Comparison of ENCODE assay signal across 7 mouse cellular contexts in genomic region chr17:35232043-35232442, GRCm38 (mm10). TPM values are rescaled to one million over a fixed set of nuclear protein-coding genes. Genes with fewer than 3 reads are reported as not detected.
DNase-seq lines count a peak whose midpoint lies in the region; ATAC-seq lines count a peak whose summit lies in the region.

No protein-coding gene starts in this region.

- H3K9ac ChIP-seq in intestine, embryonic 16.5 days (ENCODE audit: low read depth, low read length): no peak overlapping the region
- H3K9ac ChIP-seq in limb, embryonic 12.5 days (replicated peaks): no peak overlapping the region; the same call in 1 of the 2 replicates
- no peak overlapping the region; the same call in 1 of the 2 replicates for H3K9ac ChIP-seq in midbrain, embryonic 14.5 days (replicated peaks; ENCODE audit: low read length)

- H3K4me2 ChIP-seq in intestine, embryonic 16.5 days (ENCODE audit: low read depth, low read length): peak overlapping the region; percentile 20; the same call in 1 of the 2 replicates
- peak overlapping the region; percentile 16; the same call in 1 of the 2 replicates for H3K4me2 ChIP-seq in limb, embryonic 12.5 days
- H3K4me2 ChIP-seq in midbrain, embryonic 14.5 days (ENCODE audit: low read length): peak overlapping the region; percentile 32; the same call in 1 of the 2 replicates

- peak; percentile 80 for DNase-seq in adipocyte (ENCODE audit: low spot score)
- peak; percentile 92 to 96 for DNase-seq in cerebellum, postnatal 10 days
- DNase-seq in gastrocnemius, postnatal 25 days: peak; percentile 65
- DNase-seq in midbrain, embryonic 14.5 days: peak; percentile 93
- DNase-seq in spleen, postnatal 14 days (ENCODE audit: low spot score in 2 of 2): peak; percentile 77 to 86

- no peak overlapping the region for H3K4me3 ChIP-seq in intestine, embryonic 16.5 days (ENCODE audit: low read length)
- H3K4me3 ChIP-seq in limb, embryonic 12.5 days (replicated peaks): no peak overlapping the region; the same call in 1 of the 2 replicates
- H3K4me3 ChIP-seq in midbrain, embryonic 14.5 days (replicated peaks; ENCODE audit: low read depth, low read length): no peak overlapping the region

- H3K27ac ChIP-seq in intestine, embryonic 16.5 days (ENCODE audit: low read length): peak overlapping the region; percentile 78
- H3K27ac ChIP-seq in limb, embryonic 12.5 days: no peak overlapping the region
- no peak overlapping the region for H3K27ac ChIP-seq in midbrain, embryonic 14.5 days (replicated peaks; ENCODE audit: low read depth, low read length)

- 13% methylated on average over 12 of the region's 12 CpGs for WGBS in intestine, embryonic 16.5 days
- WGBS in limb, embryonic 12.5 days: 17% methylated on average over 12 of the region's 12 CpGs
- 9% methylated on average over 12 of the region's 12 CpGs for WGBS in midbrain, embryonic 14.5 days

- no peaks in the 10 kb centered on the region for H3K9me3 ChIP-seq in intestine, embryonic 16.5 days (ENCODE audit: control insufficient read depth, low read length)
- H3K9me3 ChIP-seq in limb, embryonic 12.5 days: no peaks in the 10 kb centered on the region
- no peaks in the 10 kb centered on the region for H3K9me3 ChIP-seq in midbrain, embryonic 14.5 days (ENCODE audit: control insufficient read depth, low read length)

- H3K4me1 ChIP-seq in intestine, embryonic 16.5 days (ENCODE audit: control insufficient read depth, insufficient read depth, low read length): peaks cover 29% of the 10 kb centered on the region
- peaks cover 20% of the 10 kb centered on the region for H3K4me1 ChIP-seq in limb, embryonic 12.5 days (replicated peaks)
- H3K4me1 ChIP-seq in midbrain, embryonic 14.5 days (ENCODE audit: control insufficient read depth, insufficient read depth, low read length): peaks cover 14% of the 10 kb centered on the region; the same call in 1 of the 2 replicates

- H3K36me3 ChIP-seq in intestine, embryonic 16.5 days (ENCODE audit: control insufficient read depth, insufficient read depth, low read length): peaks cover 3% of the 10 kb centered on the region; the same call in 1 of the 2 replicates
- H3K36me3 ChIP-seq in limb, embryonic 12.5 days: peaks cover 51% of the 10 kb centered on the region
- peaks cover 45% of the 10 kb centered on the region for H3K36me3 ChIP-seq in midbrain, embryonic 14.5 days (ENCODE audit: control insufficient read depth, insufficient read depth, low read length)

- no peak for ATAC-seq in intestine, embryonic 16.5 days
- ATAC-seq in limb, embryonic 12.5 days (ENCODE audit: insufficient number of reproducible peaks, insufficient read depth, low FRiP score, low TSS enrichment, low read depth): no peak
- ATAC-seq in midbrain, embryonic 14.5 days (ENCODE audit: low FRiP score, low TSS enrichment): no peak

- no peaks in the 10 kb centered on the region for H3K27me3 ChIP-seq in intestine, embryonic 16.5 days (replicated peaks; ENCODE audit: control insufficient read depth, insufficient read depth, low read length)
- H3K27me3 ChIP-seq in limb, embryonic 12.5 days: no peaks in the 10 kb centered on the region
- no peaks in the 10 kb centered on the region for H3K27me3 ChIP-seq in midbrain, embryonic 14.5 days (ENCODE audit: control insufficient read depth, insufficient read depth, low read length)

RNA-seq across cellular contexts. Expression of gene Atp6v1g2, which starts 1.4 kb away (rescaled TPM):
- 1 to 10 TPM; 1.9 to 2.3 TPM for total RNA-seq in gastrocnemius, postnatal 25 days (2021)
- 4.7 and 4.8 TPM in 2 replicates for polyA plus RNA-seq in intestine, embryonic 16.5 days (2015; fragmentation: Nextera tagmentation; extraction: Ambion mirVana)
- 4.3 and 4.8 TPM in 2 replicates for polyA plus RNA-seq in limb, embryonic 12.5 days (2016; fragmentation: Nextera tagmentation; extraction: Ambion mirVana)
- polyA plus RNA-seq in midbrain, embryonic 14.5 days (2014; fragmentation: Nextera tagmentation; extraction: Ambion mirVana): 78.1 and 99.0 TPM in 2 replicates

RNA-seq across cellular contexts. Expression of gene Nfkbil1, which starts 3.5 kb away (rescaled TPM):
- total RNA-seq in gastrocnemius, postnatal 25 days (2021): 1 to 10 TPM; 5.6 to 6.8 TPM
- polyA plus RNA-seq in intestine, embryonic 16.5 days (2015; fragmentation: Nextera tagmentation; extraction: Ambion mirVana): 8.9 and 9.2 TPM in 2 replicates
- polyA plus RNA-seq in limb, embryonic 12.5 days (2016; fragmentation: Nextera tagmentation; extraction: Ambion mirVana): 13.3 and 15.5 TPM in 2 replicates
- polyA plus RNA-seq in midbrain, embryonic 14.5 days (2014; fragmentation: Nextera tagmentation; extraction: Ambion mirVana): 3.8 and 7.3 TPM in 2 replicates

RNA-seq across cellular contexts. Expression of gene Ddx39b, which starts 9.5 kb away (rescaled TPM):
- 10 to 100 TPM; 71.5 to 79.1 TPM for total RNA-seq in gastrocnemius, postnatal 25 days (2021)
- 325 and 376 TPM in 2 replicates for polyA plus RNA-seq in intestine, embryonic 16.5 days (2015; fragmentation: Nextera tagmentation; extraction: Ambion mirVana)
- 620 and 638 TPM in 2 replicates for polyA plus RNA-seq in limb, embryonic 12.5 days (2016; fragmentation: Nextera tagmentation; extraction: Ambion mirVana)
- 386 and 390 TPM in 2 replicates for polyA plus RNA-seq in midbrain, embryonic 14.5 days (2014; fragmentation: Nextera tagmentation; extraction: Ambion mirVana)

RNA-seq across cellular contexts. Expression of gene Gm16181, which starts 11.4 kb away (rescaled TPM):
- total RNA-seq in gastrocnemius, postnatal 25 days (2021): under 1 TPM in 1 of 2 experiments, not detected in 1; 0.70 TPM
- 0.29 and 0.46 TPM in 2 replicates for polyA plus RNA-seq in intestine, embryonic 16.5 days (2015; fragmentation: Nextera tagmentation; extraction: Ambion mirVana)
- polyA plus RNA-seq in limb, embryonic 12.5 days (2016; fragmentation: Nextera tagmentation; extraction: Ambion mirVana): 0.45 and 1.1 TPM in 2 replicates
- polyA plus RNA-seq in midbrain, embryonic 14.5 days (2014; fragmentation: Nextera tagmentation; extraction: Ambion mirVana): not detected in 2 replicates

RNA-seq across cellular contexts. Expression of gene Lta, which starts 26.9 kb away (rescaled TPM):
- under 1 TPM in 1 of 2 experiments, not detected in 1; 0.32 TPM for total RNA-seq in gastrocnemius, postnatal 25 days (2021)
- 0.99 and 1.2 TPM in 2 replicates for polyA plus RNA-seq in intestine, embryonic 16.5 days (2015; fragmentation: Nextera tagmentation; extraction: Ambion mirVana)
- polyA plus RNA-seq in limb, embryonic 12.5 days (2016; fragmentation: Nextera tagmentation; extraction: Ambion mirVana): not detected in 2 replicates
- 0.20 and 0.73 TPM in 2 replicates for polyA plus RNA-seq in midbrain, embryonic 14.5 days (2014; fragmentation: Nextera tagmentation; extraction: Ambion mirVana)

Comparison
In these comparisons a context has a peak if more than half of its experiments do, and no peak if none do; other contexts are left out.
1. RNA of gene Atp6v1g2, which starts 1.4 kb away (polyA plus RNA-seq): 78.1 to 99.0 TPM in midbrain, embryonic 14.5 days; 4.7 to 4.8 TPM in intestine, embryonic 16.5 days and 4.3 to 4.8 TPM in limb, embryonic 12.5 days; every median in the first group is over 10 times any median in the second.
2. Peak in every context shown above with its lines, with median percentiles within 50 percentile points of each other: DNase-seq and H3K4me2 ChIP-seq.